21 mouse cellular contexts compared by ENCODE assay signal in genomic region chr14:121898509-121898908, GRCm38 (mm10). TPM values are rescaled to one million over a fixed set of nuclear protein-coding genes. Genes with fewer than 3 reads are reported as not detected.
A peak's percentile ranks its signal among the peaks of the same experiment; 100 is the strongest.
DNase-seq lines count a peak whose midpoint lies in the region; ATAC-seq and TF ChIP-seq lines count a peak whose summit lies in the region.
"Had no signal": no experiment of that assay in that cellular context is flagged by ENCODE, and none has a peak within 500 bp of the region (broad histone marks: within the 10 kb centered on the region; RNA-seq: fewer than 3 reads in every experiment).

No protein-coding gene starts in this region.

- intact Hi-C loops in heart, postnatal 36 days (cut with DNase I), result no loop called here

- no peaks in the 10 kb centered on the region for H3K36me3 ChIP-seq in heart, embryonic 13.5 days
- H3K36me3 ChIP-seq in liver, postnatal 0 days (replicated peaks; ENCODE audit: insufficient read depth, low read length), result no peaks in the 10 kb centered on the region
- H3K36me3 ChIP-seq: hindbrain, embryonic 12.5 days; neural tube, embryonic 13.5 days had no signal

- no peak overlapping the region for H3K4me3 ChIP-seq in heart, embryonic 13.5 days
- no peak overlapping the region for H3K4me3 ChIP-seq in liver, postnatal 0 days (ENCODE audit: low read depth, low read length)
- H3K4me3 ChIP-seq: hindbrain, embryonic 12.5 days; neural tube, embryonic 13.5 days had no signal

- peaks cover 47% of the 10 kb centered on the region for H3K4me1 ChIP-seq in heart, embryonic 13.5 days
- peaks cover 10% of the 10 kb centered on the region for H3K4me1 ChIP-seq in liver, postnatal 0 days (ENCODE audit: insufficient read depth)
- H3K4me1 ChIP-seq: hindbrain, embryonic 12.5 days had no signal

- TF ChIP-seq CTCF in liver, postnatal 0 days (IDR thresholded peaks at IDR 0.05; ENCODE audit: low read depth), result no peak

- 79% methylated on average over 11 of the region's 11 CpGs for whole genome bisulfite sequencing in heart, embryonic 13.5 days
- WGBS in liver, postnatal 0 days (ENCODE audit: insufficient replicate concordance), result 64% methylated on average over 11 of the region's 11 CpGs

- DNase-seq in heart, postnatal 36 days, result no peak
- DNase-seq in CD4-positive helper T cell, adult 2 months (ENCODE audit: low read depth, low spot score), result peak; percentile 77
- DNase-seq in skeletal muscle tissue, adult 2 months (ENCODE audit: low read depth, low spot score), result peak; percentile 26
- no peak for DNase-seq in gastrocnemius, adult 8-10 months (ENCODE audit: low spot score in 2 of 2)
- no peak for DNase-seq in liver, postnatal 0 days
- DNase-seq: adrenal gland, postnatal 25 days; B cell, adult 2 months; cerebellum, postnatal 10 days; forebrain, postnatal 0 days; lung, postnatal 14 days; midbrain, embryonic 14.5 days had no signal

- ATAC-seq in heart, embryonic 13.5 days (ENCODE audit: extremely low read depth, insufficient number of reproducible peaks, low FRiP score, low TSS enrichment), result no peak
- ATAC-seq in hematopoietic stem cell, adult 5-6 weeks (replicated peaks in 1 of 2; ENCODE audit: insufficient read depth in 1 of 2, low FRiP score in 2 of 2, low TSS enrichment in 1 of 2, low read depth in 1 of 2, poor library complexity in 2 of 2, severe bottlenecking in 2 of 2), result peak; percentile 25 to 38; a peak in 3 of 4 replicates
- ATAC-seq in erythroid progenitor cell, adult 5-6 weeks (replicated peaks; ENCODE audit: low FRiP score, poor library complexity, severe bottlenecking), result no peak
- no peak for ATAC-seq in liver, postnatal 0 days
- ATAC-seq: forebrain, postnatal 0 days; intestine, postnatal 0 days had no signal

- no peaks in the 10 kb centered on the region for H3K27me3 ChIP-seq in heart, embryonic 13.5 days (replicated peaks)
- H3K27me3 ChIP-seq in liver, postnatal 0 days (ENCODE audit: insufficient read depth, low read length), result no peaks in the 10 kb centered on the region
- H3K27me3 ChIP-seq: hindbrain, embryonic 12.5 days; neural tube, embryonic 13.5 days had no signal

- H3K9ac ChIP-seq in heart, embryonic 13.5 days, result no peak overlapping the region
- H3K9ac ChIP-seq in liver, postnatal 0 days (replicated peaks), result no peak overlapping the region
- H3K9ac ChIP-seq: forebrain, postnatal 0 days; hindbrain, embryonic 12.5 days; liver, embryonic 14.5 days; neural tube, embryonic 13.5 days had no signal

- TF ChIP-seq EP300 in liver, postnatal 0 days (IDR thresholded peaks at IDR 0.05; ENCODE audit: low read depth), result no peak

- H3K27ac ChIP-seq in heart, embryonic 13.5 days (replicated peaks), result peak overlapping the region; percentile 24; the same call in 1 of the 2 replicates
- H3K27ac ChIP-seq in liver, postnatal 0 days (ENCODE audit: low read depth), result no peak overlapping the region
- H3K27ac ChIP-seq: hindbrain, embryonic 12.5 days; liver, embryonic 14.5 days; neural tube, embryonic 13.5 days had no signal

- no peak overlapping the region for H3K4me2 ChIP-seq in heart, embryonic 13.5 days
- H3K4me2 ChIP-seq in liver, postnatal 0 days (ENCODE audit: low read depth, low read length), result no peak overlapping the region
- H3K4me2 ChIP-seq: hindbrain, embryonic 12.5 days; neural tube, embryonic 13.5 days had no signal

- no peaks in the 10 kb centered on the region for H3K9me3 ChIP-seq in heart, embryonic 13.5 days
- H3K9me3 ChIP-seq in liver, postnatal 0 days (ENCODE audit: low read length), result no peaks in the 10 kb centered on the region
- H3K9me3 ChIP-seq: hindbrain, embryonic 12.5 days; neural tube, embryonic 13.5 days had no signal

RNA-seq across cellular contexts. Expression of gene Gpr18, which starts 17.1 kb away (rescaled TPM):
- 0.13 TPM in 1 of 2 replicates, not detected in the other for polyA plus RNA-seq in heart, embryonic 13.5 days (2015; fragmentation: Nextera tagmentation; extraction: Ambion mirVana)
- under 1 TPM; 0.33 to 0.46 TPM for total RNA-seq in heart, postnatal 36 days (2021)
- 0.60 and 2.1 TPM in 2 replicates for total RNA-seq in hematopoietic stem cell, adult 5-6 weeks (2017)
- 4.0 TPM in 1 of 2 replicates, not detected in the other for total RNA-seq in erythroid progenitor cell, adult 5-6 weeks (2015; ENCODE audit: low replicate concordance)
- total RNA-seq in erythroid progenitor cell, adult 5-6 weeks (2017; ENCODE audit: low replicate concordance), result 0.64 and 2.9 TPM in 2 replicates
- total RNA-seq in gastrocnemius, adult 8-10 months (2022), result not detected
- polyA plus RNA-seq in liver, postnatal 0 days (2015; fragmentation: Nextera tagmentation; extraction: Ambion mirVana), result 0.78 and 0.81 TPM in 2 replicates
- total RNA-seq: forebrain, postnatal 0 days; gastrocnemius, postnatal 4 days; layer of hippocampus, postnatal 25 days had no signal
- polyA plus RNA-seq: forebrain, postnatal 0 days; heart, embryonic 14.5 days; hindbrain, embryonic 12.5 days; midbrain, embryonic 14.5 days had no signal

RNA-seq across cellular contexts. Expression of gene Ubac2, which starts 20.1 kb away (rescaled TPM):
- polyA plus RNA-seq in heart, embryonic 13.5 days (2015; fragmentation: Nextera tagmentation; extraction: Ambion mirVana), result 52.4 and 55.8 TPM in 2 replicates
- total RNA-seq in heart, postnatal 36 days (2021), result 10 to 100 TPM; 26.6 to 29.1 TPM
- 23.1 and 26.0 TPM in 2 replicates for total RNA-seq in hematopoietic stem cell, adult 5-6 weeks (2017)
- 8.4 and 23.4 TPM in 2 replicates for total RNA-seq in erythroid progenitor cell, adult 5-6 weeks (2015; ENCODE audit: low replicate concordance)
- 6.2 and 6.4 TPM in 2 replicates for total RNA-seq in erythroid progenitor cell, adult 5-6 weeks (2017; ENCODE audit: low replicate concordance)
- total RNA-seq in gastrocnemius, adult 8-10 months (2022), result 10 to 100 TPM; 29.4 to 37.1 (median 32.7) TPM
- polyA plus RNA-seq in liver, postnatal 0 days (2015; fragmentation: Nextera tagmentation; extraction: Ambion mirVana), result 25.8 and 27.4 TPM in 2 replicates

Comparison
In these comparisons a context has a peak if more than half of its experiments do, and no peak if none do; other contexts are left out.
1. ATAC-seq: peak in hematopoietic stem cell, adult 5-6 weeks (2 of 2); none in heart, embryonic 13.5 days (single experiment), erythroid progenitor cell, adult 5-6 weeks (single experiment) and liver, postnatal 0 days (single experiment).
2. DNase-seq: peak in CD4-positive helper T cell, adult 2 months (single experiment) and skeletal muscle tissue, adult 2 months (single experiment); none in heart, postnatal 36 days (0 of 2), gastrocnemius, adult 8-10 months (0 of 2) and liver, postnatal 0 days (single experiment).